23 mouse cellular contexts compared by ENCODE assay signal in the genomic region with DNA sequence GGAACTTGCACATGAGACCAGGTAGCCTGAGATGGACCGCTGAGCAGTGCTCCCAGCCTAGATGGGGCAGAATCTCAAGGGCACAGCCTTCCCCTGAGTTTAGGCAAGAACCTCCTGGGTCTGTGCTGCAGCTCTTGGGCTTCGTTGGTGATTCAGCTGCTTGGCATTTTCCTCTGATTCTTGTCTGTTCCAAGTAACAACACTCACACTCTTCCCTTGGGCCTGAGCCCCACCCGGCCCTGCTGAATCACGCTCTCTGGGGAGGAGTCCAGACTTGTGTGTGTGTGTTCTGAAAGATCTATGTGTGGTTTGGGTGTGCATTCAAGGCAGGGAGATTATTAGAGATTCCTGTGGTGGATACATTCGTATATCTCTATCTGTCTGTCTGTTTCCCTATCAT.
DNase-seq lines count a peak whose midpoint lies in the region; ATAC-seq and TF ChIP-seq lines count a peak whose summit lies in the region.
"Had no signal": no experiment of that assay in that cellular context is flagged by ENCODE, and none has a peak within 500 bp of the region (broad histone marks: within the 10 kb centered on the region; RNA-seq: fewer than 3 reads in every experiment).

No protein-coding gene starts in this region.

- TF ChIP-seq POLR2A in embryonic fibroblast, embryonic 13.5 days (IDR thresholded peaks at IDR 0.05; ENCODE audit: low read depth, low read length), result no peak

- peak; percentile 52 to 81 for DNase-seq in urinary bladder, adult 18-20 months (ENCODE audit: low spot score in 2 of 2)
- DNase-seq in urinary bladder, postnatal 10 days (ENCODE audit: low spot score), result no peak
- peak; percentile 80 for DNase-seq in urinary bladder, postnatal 14 days (ENCODE audit: low spot score)
- no peak for DNase-seq in layer of hippocampus, postnatal 25 days (ENCODE audit: extremely low spot score in 1 of 2, low spot score in 1 of 2)
- no peak for DNase-seq in lung, postnatal 4 days
- DNase-seq: adrenal gland, postnatal 14 days; cerebellum, adult 11-12 months; cerebellum, postnatal 10 days; gastrocnemius, postnatal 10 days; heart, postnatal 36 days; kidney, adult 2 months; kidney, postnatal 4 days; liver; lung, adult 2 months; lung, postnatal 10 days had no signal

- no peak for ATAC-seq in megakaryocyte progenitor cell, adult 5-6 weeks (replicated peaks; ENCODE audit: poor library complexity)
- ATAC-seq: forebrain, embryonic 13.5 days; hindbrain, postnatal 0 days; intestine, embryonic 15.5 days had no signal

- H3K4me1 ChIP-seq in embryonic fibroblast, embryonic 13.5 days (ENCODE audit: control insufficient read depth, insufficient read depth, low read length), result peaks cover 3% of the 10 kb centered on the region; the same call in 1 of the 2 replicates
- H3K4me1 ChIP-seq: forebrain, embryonic 13.5 days; hindbrain, embryonic 12.5 days; intestine, embryonic 15.5 days; neural tube, embryonic 13.5 days had no signal

- H3K4me3 ChIP-seq in embryonic fibroblast, embryonic 13.5 days (ENCODE audit: insufficient read depth, low read length), result no peak overlapping the region
- H3K4me3 ChIP-seq: forebrain, embryonic 13.5 days; hindbrain, embryonic 12.5 days; intestine, embryonic 15.5 days; neural tube, embryonic 13.5 days had no signal

- TF ChIP-seq CTCF in embryonic fibroblast, embryonic 13.5 days (IDR thresholded peaks at IDR 0.05; ENCODE audit: borderline replicate concordance, insufficient read depth, low read length), result no peak

- H3K27ac ChIP-seq in embryonic fibroblast, embryonic 13.5 days (ENCODE audit: insufficient read depth, low read length), result peak overlapping the region; percentile 16; the same call in 1 of the 2 replicates
- H3K27ac ChIP-seq: forebrain, embryonic 13.5 days; hindbrain, embryonic 12.5 days; hindbrain, postnatal 0 days; intestine, embryonic 15.5 days; liver, embryonic 14.5 days; neural tube, embryonic 13.5 days had no signal

Comparison
In these comparisons a context has a peak if more than half of its experiments do, and no peak if none do; other contexts are left out.
1. DNase-seq: peak in urinary bladder, adult 18-20 months (2 of 2) and urinary bladder, postnatal 14 days (single experiment); none in urinary bladder, postnatal 10 days (single experiment), layer of hippocampus, postnatal 25 days (0 of 2) and lung, postnatal 4 days (0 of 2).